Mouse (Mus musculus) heart, embryonic 11.5 days (tissue): Measurements from ENCODE around the gene Tspan14. TPM values are rescaled to one million over a fixed set of nuclear protein-coding genes. Genes with fewer than 3 reads are reported as not detected.
A peak's percentile ranks its signal among the peaks of the same experiment; 100 is the strongest.

Experiments
- ATAC-seq: fragments of 200-750 bp; cut with Nextera tagmentation; replicated peaks from 2 replicates; pipeline ENCODE4 v1.8.0; 2017; ENCODE audit warnings: moderate library complexity; ENCODE audit not compliant: insufficient number of reproducible peaks, low FRiP score, low TSS enrichment
- H3K27ac ChIP-seq: fragments of 300-500 bp; sonication (generic); 2 replicates; pipeline ENCODE4 v1.5.1; 2014; ENCODE audit warnings: mild to moderate bottlenecking, low read depth, low read length
- H3K27me3 ChIP-seq: fragments of 300-500 bp; sonication (generic); 2 replicates; pipeline ENCODE4 v1.6.1; 2014; ENCODE audit warnings: mild to moderate bottlenecking, low read length, mixed read lengths; ENCODE audit not compliant: control insufficient read depth, insufficient read depth
- H3K36me3 ChIP-seq: fragments of 300-500 bp; sonication (generic); 2 replicates; pipeline ENCODE4 v1.6.1; 2014; ENCODE audit warnings: mild to moderate bottlenecking, low read length, moderate library complexity, mixed read lengths; ENCODE audit not compliant: control insufficient read depth, insufficient read depth
- H3K4me1 ChIP-seq: fragments of 300-500 bp; sonication (generic); 2 replicates; pipeline ENCODE4 v1.6.1; 2014; ENCODE audit warnings: low read length; ENCODE audit not compliant: control insufficient read depth, insufficient read depth
- H3K4me2 ChIP-seq: fragments of 300-500 bp; sonication (generic); 2 replicates; pipeline ENCODE4 v1.6.1; 2014; ENCODE audit warnings: mild to moderate bottlenecking, moderate library complexity
- H3K4me3 ChIP-seq: fragments of 300-500 bp; sonication (generic); 2 replicates; pipeline ENCODE4 v1.5.1; 2014; ENCODE audit warnings: low read depth, low read length
- H3K9ac ChIP-seq: fragments of 300-500 bp; sonication (generic); 2 replicates; pipeline ENCODE4 v1.6.1; 2014; ENCODE audit warnings: mild to moderate bottlenecking, low read depth, low read length, moderate library complexity
- H3K9me3 ChIP-seq: fragments of 300-500 bp; sonication (generic); replicated peaks from 2 replicates; pipeline ENCODE4 v1.6.1; 2016; ENCODE audit warnings: low read length; ENCODE audit not compliant: control insufficient read depth
- WGBS: fragments of 180-500 bp; shearing (Covaris S2); extraction: QIAGEN DNeasy Blood & Tissue Kit; methylation state at CpG from one replicate; pipeline ENCODE4 v1.1.7; 2014; ENCODE audit not compliant: insufficient replicate concordance; 5-methylcytosine and 5-hydroxymethylcytosine counted together
- polyA plus RNA-seq: library from polyadenylated mRNA; unstranded; fragments of >200 nt; fragmentation: Nextera tagmentation; extraction: Ambion mirVana; gene quantifications from 2 replicates; pipeline ENCODE4 v1.2.1, GENCODE M21; 2014

Tspan14 gene
- polyA plus RNA-seq, 1 experiment from 2014 or later = 43.5 TPM

DNA sequence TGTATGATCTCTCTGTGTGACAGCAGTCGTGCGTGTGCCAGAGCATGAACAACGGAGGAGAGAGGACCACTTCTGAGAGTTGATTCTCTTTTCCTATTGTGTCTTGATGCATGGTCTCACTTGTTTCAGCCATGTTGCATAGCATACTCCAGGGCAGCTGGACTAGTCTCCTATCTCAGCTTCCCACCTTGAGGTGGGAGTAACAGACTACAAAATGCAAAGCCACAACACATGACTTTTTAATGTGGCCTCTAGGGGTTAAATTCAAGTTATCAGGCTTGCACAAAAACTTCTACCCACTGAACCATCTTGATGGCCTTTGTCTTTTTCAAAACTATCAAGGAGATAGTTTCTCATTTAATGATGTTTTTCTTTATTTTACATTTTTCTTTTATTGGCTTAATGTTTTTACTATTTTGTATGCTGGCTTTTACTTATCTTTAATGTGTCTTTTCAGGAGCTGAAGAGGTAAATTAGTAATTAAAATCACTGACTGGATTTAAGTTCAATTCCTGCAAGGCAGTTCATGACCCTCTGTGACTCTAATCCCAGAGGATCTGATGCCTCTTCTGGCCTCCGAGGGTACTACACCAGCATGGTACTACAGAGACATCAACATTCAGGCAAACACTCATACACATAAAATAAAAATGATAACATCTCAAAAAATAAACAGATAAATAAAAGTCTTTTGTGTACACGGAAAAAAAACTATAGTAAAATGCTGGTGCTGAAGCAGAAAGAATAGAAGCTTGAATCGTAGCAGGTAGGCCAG is 80.0 kb downstream of the Tspan14 start:
- 78% methylated on average over 6 of the region's 6 CpGs for WGBS
- no peaks in the 10 kb centered on the region for H3K27me3 ChIP-seq
- no peak overlapping the region for H3K4me2 ChIP-seq
- ATAC-seq = no peak
- H3K36me3 ChIP-seq = no peaks in the 10 kb centered on the region
- no peak overlapping the region for H3K4me3 ChIP-seq
- peaks cover 12% of the 10 kb centered on the region for H3K4me1 ChIP-seq
- H3K9ac ChIP-seq = no peak overlapping the region
- H3K27ac ChIP-seq = no peak overlapping the region
- no peaks in the 10 kb centered on the region for H3K9me3 ChIP-seq

DNA sequence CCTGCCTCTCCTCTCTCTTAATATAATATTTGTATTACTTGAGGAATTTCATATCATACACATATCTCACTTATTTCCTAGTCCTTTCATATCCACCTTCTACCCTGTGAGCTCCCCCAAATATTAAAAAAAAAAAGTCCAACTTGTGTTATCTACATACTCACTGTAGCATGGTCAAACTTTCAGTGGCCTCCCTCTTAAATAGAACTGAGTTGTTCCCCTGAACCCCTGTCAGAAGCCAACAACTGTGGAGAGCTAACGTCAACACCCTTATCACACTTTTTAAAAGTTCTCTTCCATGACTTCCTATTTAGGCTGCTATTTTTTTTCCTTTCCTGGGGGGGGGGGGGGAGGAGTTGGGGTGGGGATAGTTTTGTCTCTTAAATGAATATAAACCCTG is 80.9 kb downstream of the Tspan14 start:
- no peak overlapping the region for H3K9ac ChIP-seq
- H3K36me3 ChIP-seq = no peaks in the 10 kb centered on the region
- H3K4me1 ChIP-seq = peaks cover 12% of the 10 kb centered on the region
- ATAC-seq = no peak
- no peaks in the 10 kb centered on the region for H3K27me3 ChIP-seq
- H3K9me3 ChIP-seq = no peaks in the 10 kb centered on the region
- no peak overlapping the region for H3K27ac ChIP-seq
- no peak overlapping the region for H3K4me3 ChIP-seq
- H3K4me2 ChIP-seq = no peak overlapping the region
- 4% methylated on average over 1 of the region's 1 CpGs for WGBS

DNA sequence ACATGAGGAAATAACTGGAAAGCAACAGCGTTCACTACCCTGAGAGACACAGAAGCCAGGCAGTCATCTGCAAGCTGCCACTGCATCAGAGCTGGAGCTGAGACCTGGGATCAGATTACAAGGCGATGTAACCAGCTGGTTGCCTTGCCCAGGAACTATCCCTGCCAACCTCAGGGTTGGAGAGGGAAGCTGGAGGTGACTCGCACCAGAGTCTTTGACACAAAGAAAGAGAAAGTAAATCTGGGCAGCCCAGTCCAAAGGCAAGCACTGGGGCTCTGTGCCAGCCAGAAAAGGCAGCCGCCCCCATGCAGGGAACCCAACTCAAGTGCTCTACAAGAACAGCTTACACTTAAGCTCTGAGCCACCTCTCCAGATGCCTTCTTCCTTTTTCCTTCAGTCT is 81.4 kb downstream of the Tspan14 start:
- no peak overlapping the region for H3K27ac ChIP-seq
- peaks cover 12% of the 10 kb centered on the region for H3K4me1 ChIP-seq
- no peak overlapping the region for H3K4me3 ChIP-seq
- no peak overlapping the region for H3K9ac ChIP-seq
- H3K9me3 ChIP-seq = no peaks in the 10 kb centered on the region
- H3K4me2 ChIP-seq = peak overlapping the region; percentile 41
- ATAC-seq = 0 out of 2 replicates have a peak, but pooled peaks have one; percentile 37
- no peaks in the 10 kb centered on the region for H3K36me3 ChIP-seq
- no peaks in the 10 kb centered on the region for H3K27me3 ChIP-seq
- 12% methylated on average over 4 of the region's 4 CpGs for WGBS

DNA sequence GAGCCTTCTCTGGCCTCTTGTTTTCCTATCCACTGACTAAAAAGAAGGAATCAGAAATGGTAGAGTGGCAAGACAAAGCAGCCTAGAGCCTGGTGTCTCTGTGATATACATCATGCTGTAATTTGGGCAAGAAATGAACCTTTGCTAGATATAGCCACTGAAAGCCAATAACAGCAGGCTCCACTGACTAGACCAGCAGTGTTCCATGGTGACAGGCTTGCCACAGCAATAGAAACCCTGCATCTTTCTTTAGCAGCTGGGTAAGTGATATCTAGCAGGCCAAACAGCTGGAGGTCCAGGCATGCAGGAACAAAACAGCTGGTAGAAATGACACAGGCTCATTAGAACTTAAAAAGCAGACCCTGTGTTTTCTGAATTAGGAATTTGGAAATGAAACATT is 92.0 kb downstream of the Tspan14 start:
- no peak overlapping the region for H3K27ac ChIP-seq

DNA sequence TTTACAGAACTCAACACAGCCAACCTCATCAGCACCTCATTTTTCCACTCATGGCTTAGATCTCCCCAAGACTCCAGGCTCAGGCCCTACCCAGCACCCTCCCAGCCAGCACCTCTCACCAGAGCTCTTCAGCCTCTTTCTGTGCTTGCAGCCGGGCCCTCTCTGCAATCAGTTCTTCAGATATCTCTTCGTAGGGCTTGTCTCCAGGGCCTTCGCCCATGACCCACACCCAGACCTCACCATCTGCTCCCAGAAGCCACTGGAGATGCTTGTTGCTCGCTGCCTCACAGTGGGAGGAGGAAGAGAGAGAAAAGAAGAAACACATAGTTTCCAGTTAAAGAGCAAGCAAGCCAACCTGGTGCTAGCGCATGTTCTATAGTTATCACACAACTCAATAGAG is 92.6 kb downstream of the Tspan14 start:
- Histone ChIP-seq H3K4me2 (no peak overlapping the region), H3K9ac (no peak overlapping the region), H3K27me3 (no peaks in the 10 kb centered on the region), H3K4me3 (no peak overlapping the region), H3K27ac (no peak overlapping the region), H3K9me3 (no peaks in the 10 kb centered on the region), H3K36me3 (no peaks in the 10 kb centered on the region), H3K4me1 (no peaks in the 10 kb centered on the region)
- ATAC-seq = no peak
- 75% methylated on average over 5 of the region's 5 CpGs for WGBS

More for the DNA sequence above, 92.0 kb downstream of the Tspan14 start:
- H3K4me1 ChIP-seq = no peaks in the 10 kb centered on the region
- no peaks in the 10 kb centered on the region for H3K9me3 ChIP-seq
- H3K4me3 ChIP-seq = no peak overlapping the region
- no peaks in the 10 kb centered on the region for H3K27me3 ChIP-seq
- no peak overlapping the region for H3K9ac ChIP-seq
- no peaks in the 10 kb centered on the region for H3K36me3 ChIP-seq
- no peak for ATAC-seq
- H3K4me2 ChIP-seq = no peak overlapping the region

DNA sequence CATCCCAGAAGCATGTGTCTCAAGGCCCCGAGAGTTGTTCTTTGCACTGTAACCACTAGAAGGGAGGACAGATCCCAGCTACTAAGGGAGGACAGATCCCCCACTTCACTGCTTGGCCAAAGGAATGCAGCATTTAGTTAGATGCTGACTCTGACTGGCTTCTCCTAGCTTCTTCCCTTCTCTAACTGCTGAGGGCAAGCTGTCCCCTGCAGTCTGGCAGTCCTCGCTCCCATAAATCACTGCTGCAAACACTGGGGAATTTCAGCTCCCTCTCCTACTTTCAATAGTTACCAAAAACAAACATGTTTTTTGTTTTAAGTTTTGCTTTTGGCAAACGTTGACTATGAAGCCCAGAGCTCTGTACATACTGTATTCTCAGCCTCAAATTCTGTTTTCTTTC is 96.0 kb downstream of the Tspan14 start:
- no peaks in the 10 kb centered on the region for H3K36me3 ChIP-seq
- no peak for ATAC-seq
- no peaks in the 10 kb centered on the region for H3K9me3 ChIP-seq
- H3K4me3 ChIP-seq = no peak overlapping the region
- WGBS = 61% methylated on average over 3 of the region's 3 CpGs
- no peaks in the 10 kb centered on the region for H3K4me1 ChIP-seq
- no peaks in the 10 kb centered on the region for H3K27me3 ChIP-seq
- no peak overlapping the region for H3K4me2 ChIP-seq
- H3K9ac ChIP-seq = no peak overlapping the region
- H3K27ac ChIP-seq = no peak overlapping the region

DNA sequence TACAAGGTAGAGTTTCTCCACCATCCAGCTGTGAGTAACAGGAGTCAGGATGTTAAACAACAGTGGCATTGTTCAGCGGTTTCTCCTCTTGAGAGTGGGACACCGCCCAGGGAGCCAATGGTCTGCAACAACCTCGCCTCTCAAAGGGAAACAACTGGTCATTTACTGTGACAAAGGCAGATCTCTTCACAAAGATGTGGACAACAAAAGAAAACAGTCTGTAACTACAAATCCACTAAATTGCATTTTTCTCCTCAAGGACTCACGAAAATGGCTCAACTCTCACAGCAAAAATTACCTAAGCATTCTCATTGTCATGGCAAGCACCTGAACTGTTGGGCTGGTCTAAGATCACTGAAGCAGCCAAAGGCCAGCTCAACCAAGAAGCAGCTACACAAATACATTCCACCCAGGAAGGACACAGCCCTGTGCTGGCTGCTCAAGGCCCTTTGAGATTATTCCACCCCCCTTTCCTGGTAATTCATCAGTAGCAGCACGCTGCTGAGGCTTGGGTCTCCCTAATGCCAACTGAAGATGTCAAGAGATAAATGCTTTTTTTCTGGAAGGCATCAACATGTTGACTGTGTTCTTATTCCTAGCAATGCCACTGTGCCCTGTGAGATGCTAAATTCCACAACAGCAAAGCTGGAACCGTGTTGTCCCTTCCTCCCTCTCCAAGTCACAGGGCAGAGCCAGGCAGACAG is 101.6 kb downstream of the Tspan14 start:
- Histone ChIP-seq H3K4me3 (no peak overlapping the region), H3K36me3 (no peaks in the 10 kb centered on the region), H3K4me1 (no peaks in the 10 kb centered on the region), H3K9ac (no peak overlapping the region), H3K27ac (no peak overlapping the region), H3K27me3 (no peaks in the 10 kb centered on the region), H3K9me3 (no peaks in the 10 kb centered on the region), H3K4me2 (no peak overlapping the region)
- ATAC-seq = no peak
- 61% methylated on average over 6 of the region's 6 CpGs for WGBS

DNA sequence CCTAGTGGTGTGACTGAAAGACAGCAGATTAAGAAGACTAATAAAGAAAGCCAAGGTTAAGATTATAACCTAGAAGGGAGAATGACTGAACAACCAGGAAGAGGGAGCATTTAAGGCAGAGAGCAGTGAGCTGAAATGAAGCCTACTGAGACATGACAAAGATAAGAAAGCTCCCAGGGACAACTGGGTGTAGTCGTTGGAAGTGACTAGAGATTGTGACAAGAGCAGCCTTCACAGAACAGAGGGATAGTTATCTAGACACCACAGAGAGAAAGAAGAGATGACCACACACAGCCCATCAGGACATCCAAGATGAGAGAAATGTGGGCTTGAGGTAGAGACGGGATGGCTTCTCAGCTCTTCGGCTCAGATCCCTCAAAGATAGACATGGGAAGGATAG is 102.9 kb downstream of the Tspan14 start:
- WGBS = 45% methylated on average over 3 of the region's 3 CpGs
- no peaks in the 10 kb centered on the region for H3K9me3 ChIP-seq

DNA sequence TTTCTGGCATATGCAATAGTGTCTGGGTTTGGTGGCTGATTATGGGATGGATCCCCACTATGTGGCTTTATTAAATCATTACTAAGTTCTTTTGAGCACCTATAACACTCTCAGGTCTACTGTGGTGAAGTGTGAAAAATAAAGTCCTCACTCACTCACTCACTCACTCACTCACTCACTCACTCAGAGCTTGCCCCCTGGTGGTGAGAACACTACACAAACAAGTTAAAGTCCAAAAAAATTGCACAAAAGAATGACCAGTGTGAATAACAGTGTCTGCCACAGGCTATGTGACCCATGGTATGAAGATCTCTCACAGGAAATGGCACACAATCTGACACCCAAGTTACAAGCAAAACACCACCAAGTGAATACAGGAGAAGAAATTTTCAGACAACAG is 103.6 kb downstream of the Tspan14 start:
- Histone ChIP-seq H3K9me3 (no peaks in the 10 kb centered on the region), H3K4me1 (no peaks in the 10 kb centered on the region), H3K27me3 (no peaks in the 10 kb centered on the region), H3K4me3 (no peak overlapping the region), H3K9ac (no peak overlapping the region), H3K4me2 (no peak overlapping the region), H3K36me3 (no peaks in the 10 kb centered on the region), H3K27ac (no peak overlapping the region)
- ATAC-seq = no peak

More for the DNA sequence above, 102.9 kb downstream of the Tspan14 start:
- Histone ChIP-seq H3K4me2 (no peak overlapping the region), H3K27ac (no peak overlapping the region), H3K4me1 (no peaks in the 10 kb centered on the region), H3K27me3 (no peaks in the 10 kb centered on the region), H3K9ac (no peak overlapping the region), H3K36me3 (no peaks in the 10 kb centered on the region), H3K4me3 (no peak overlapping the region)
- no peak for ATAC-seq
